Mouse (Mus musculus) ES-E14 (cell line): ENCODE results near the gene Txndc17.

Experiments
- HCFC1 ChIP-seq: IDR thresholded peaks from 2 replicates; pipeline ENCODE4 v1.6.1; 2012; ENCODE audit warnings: low read length, inconsistent platforms, borderline replicate concordance; ENCODE audit not compliant: insufficient read depth
- MAFK ChIP-seq: IDR thresholded peaks from 2 replicates; pipeline ENCODE4 v1.6.1; 2014; ENCODE audit warnings: mild to moderate bottlenecking, low read depth, low read length, inconsistent platforms; ENCODE audit not compliant: insufficient read depth

GRCm38 (mm10) chr11:72228513-72228912 is 21.2 kb downstream of the Txndc17 start:
- TF ChIP-seq MAFK: no peak
- TF ChIP-seq HCFC1: no peak
